Mouse (Mus musculus): ENCODE results near the gene Lsamp. TPM values are rescaled to one million over a fixed set of nuclear protein-coding genes. Genes with fewer than 3 reads are reported as not detected.

Gene Lsamp
- 0.20 and 0.24 TPM in 2 replicates for polyA plus RNA-seq (2015; fragmentation: Nextera tagmentation; extraction: Ambion mirVana)

DNA sequence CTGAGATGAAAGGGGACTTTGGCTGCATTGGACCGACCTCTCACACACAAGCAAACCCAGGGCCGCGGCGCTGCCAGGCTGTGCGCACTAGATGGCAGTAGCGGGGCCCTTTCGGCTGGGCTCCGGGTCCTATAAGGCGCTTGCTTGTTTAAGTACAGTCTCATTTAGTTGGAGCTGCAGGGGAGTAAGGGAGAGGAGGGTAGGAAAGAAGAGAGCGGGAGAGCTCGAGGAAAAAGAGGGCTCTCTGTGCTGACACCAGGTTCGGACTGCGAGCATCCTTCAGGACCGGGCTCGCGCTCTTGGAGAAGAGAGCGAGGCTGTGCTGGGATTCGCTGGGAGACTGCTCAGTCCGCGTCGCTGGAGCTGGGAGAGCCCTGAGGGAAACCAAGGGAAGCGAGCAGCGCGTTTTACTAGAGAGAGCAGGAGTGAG lies at the start of gene Lsamp:
Lsamp (plus strand) TSS at position 157 of the 430 bp plus-strand sequence.
- H3K4me1 ChIP-seq (ENCODE audit: insufficient read depth, low read depth, low read length), result peaks cover 5% of the 10 kb centered on the region; the same call in 1 of the 2 replicates
- no peak for TF ChIP-seq EP300 (IDR thresholded peaks at IDR 0.05)
- peak; percentile 69 for TF ChIP-seq CTCF (IDR thresholded peaks at IDR 0.05)
- H3K27ac ChIP-seq (ENCODE audit: low read length), result no peak within 1 kb of the TSS
- peak; percentile 69 for DNase-seq (ENCODE audit: low spot score)
- no peaks in the 10 kb centered on the region for H3K27me3 ChIP-seq (replicated peaks; ENCODE audit: insufficient read depth, low read length)
- H3K4me2 ChIP-seq (replicated peaks; ENCODE audit: low read depth, low read length), result peak within 1 kb of the TSS; percentile 68
- peak; percentile 78 for ATAC-seq
- 2% methylated on average over 24 of the region's 24 CpGs for WGBS
- no peak within 1 kb of the TSS for H3K9ac ChIP-seq (replicated peaks; ENCODE audit: low read depth)
- no peaks in the 10 kb centered on the region for H3K36me3 ChIP-seq (ENCODE audit: insufficient read depth, low read length)
- no peaks in the 10 kb centered on the region for H3K9me3 ChIP-seq (ENCODE audit: low read length)
- peak within 1 kb of the TSS; percentile 31 for H3K4me3 ChIP-seq (ENCODE audit: low read depth, low read length)

DNA sequence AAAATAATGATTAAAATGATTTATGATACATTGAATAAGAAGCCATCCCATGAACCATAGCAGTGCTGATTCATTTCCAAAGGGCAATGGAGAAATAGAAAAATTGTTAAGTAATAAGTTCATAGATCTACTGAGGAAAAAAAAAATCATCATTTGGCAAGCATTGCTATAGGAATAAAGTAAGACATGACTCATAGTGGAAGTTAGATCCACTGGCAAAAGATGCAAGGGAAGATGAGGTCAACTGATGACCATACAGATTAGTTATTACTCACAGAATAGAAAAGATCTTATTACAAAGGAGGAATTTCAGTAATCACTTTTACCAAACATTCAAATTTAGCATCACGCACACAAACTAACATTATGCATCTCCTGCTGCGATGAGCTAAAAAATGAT lies 26.5 kb upstream of the Lsamp start:
- Histone ChIP-seq H3K27ac (ENCODE audit: low read length) (no peak overlapping the region), H3K9ac (replicated peaks; ENCODE audit: low read depth) (no peak overlapping the region), H3K36me3 (ENCODE audit: insufficient read depth, low read length) (no peaks in the 10 kb centered on the region), H3K4me2 (replicated peaks; ENCODE audit: low read depth, low read length) (no peak overlapping the region), H3K4me1 (ENCODE audit: insufficient read depth, low read depth, low read length) (no peaks in the 10 kb centered on the region), H3K9me3 (ENCODE audit: low read length) (no peaks in the 10 kb centered on the region), H3K4me3 (ENCODE audit: low read depth, low read length) (no peak overlapping the region), H3K27me3 (replicated peaks; ENCODE audit: insufficient read depth, low read length) (no peaks in the 10 kb centered on the region)
- WGBS, result 87% methylated on average over 2 of the region's 2 CpGs
- TF ChIP-seq EP300 (IDR thresholded peaks at IDR 0.05) (no peak), CTCF (IDR thresholded peaks at IDR 0.05) (no peak)
- ATAC-seq (no peak), DNase-seq (ENCODE audit: low spot score) (no peak)

GRCm38 (mm10) chr16:39972712-39973111 lies 11.4 kb upstream of the Lsamp start:
- H3K9ac ChIP-seq (replicated peaks; ENCODE audit: low read depth), result no peak overlapping the region
- no peak overlapping the region for H3K27ac ChIP-seq (ENCODE audit: low read length)
- H3K4me2 ChIP-seq (replicated peaks; ENCODE audit: low read depth, low read length), result no peak overlapping the region
- H3K4me1 ChIP-seq (ENCODE audit: insufficient read depth, low read depth, low read length), result no peaks in the 10 kb centered on the region
- no peaks in the 10 kb centered on the region for H3K36me3 ChIP-seq (ENCODE audit: insufficient read depth, low read length)
- no peak overlapping the region for H3K4me3 ChIP-seq (ENCODE audit: low read depth, low read length)
- no peaks in the 10 kb centered on the region for H3K9me3 ChIP-seq (ENCODE audit: low read length)
- DNase-seq (ENCODE audit: low spot score) (peak; percentile 56), ATAC-seq (peak; percentile 68)
- TF ChIP-seq CTCF (IDR thresholded peaks at IDR 0.05), result no peak
- TF ChIP-seq EP300 (IDR thresholded peaks at IDR 0.05), result no peak
- no peaks in the 10 kb centered on the region for H3K27me3 ChIP-seq (replicated peaks; ENCODE audit: insufficient read depth, low read length)
- 33% methylated on average over 1 of the region's 1 CpGs for WGBS

- H3K9ac ChIP-seq (replicated peaks; ENCODE audit: low read depth), result no peak overlapping the region
- no peaks in the 10 kb centered on the region for H3K27me3 ChIP-seq (replicated peaks; ENCODE audit: insufficient read depth, low read length)
- H3K4me3 ChIP-seq (ENCODE audit: low read depth, low read length), result peak overlapping the region; percentile 31
- DNase-seq (ENCODE audit: low spot score) (no peak), ATAC-seq (peak; percentile 14; the same call in 1 of the 2 replicates)
- 1% methylated on average over 26 of the region's 29 CpGs for WGBS
- H3K9me3 ChIP-seq (ENCODE audit: low read length), result no peaks in the 10 kb centered on the region
- H3K27ac ChIP-seq (ENCODE audit: low read length), result no peak overlapping the region
- no peaks in the 10 kb centered on the region for H3K36me3 ChIP-seq (ENCODE audit: insufficient read depth, low read length)
- peaks cover 5% of the 10 kb centered on the region; the same call in 1 of the 2 replicates for H3K4me1 ChIP-seq (ENCODE audit: insufficient read depth, low read depth, low read length)
- H3K4me2 ChIP-seq (replicated peaks; ENCODE audit: low read depth, low read length), result peak overlapping the region; percentile 68
- TF ChIP-seq EP300 (IDR thresholded peaks at IDR 0.05) (no peak), CTCF (IDR thresholded peaks at IDR 0.05) (no peak)
These were observed 602 bp downstream of the Lsamp start for GRCm38 (mm10) chr16:39984635-39985291.

DNA sequence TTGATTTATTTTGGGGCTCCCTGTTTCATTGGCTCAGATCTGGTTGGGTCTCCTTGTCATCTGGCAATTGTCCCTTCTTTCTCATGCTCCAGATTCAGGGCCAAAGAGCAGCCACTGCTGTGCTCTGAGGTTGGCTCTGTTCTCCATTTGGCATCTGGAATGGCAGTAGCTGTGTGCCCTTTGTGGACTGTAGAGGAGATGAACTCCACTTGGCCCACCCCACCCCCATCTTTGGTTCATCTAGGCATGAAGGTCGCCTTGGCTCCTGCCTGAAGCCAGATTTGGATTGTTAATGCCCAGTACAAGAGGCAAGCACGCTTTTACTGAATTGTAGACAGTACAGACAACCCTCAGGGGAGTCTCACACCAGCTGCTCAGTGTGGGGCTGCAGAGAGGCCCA lies 4.3 kb downstream of the Lsamp start:
- TF ChIP-seq EP300 (IDR thresholded peaks at IDR 0.05), result no peak
- no peak for TF ChIP-seq CTCF (IDR thresholded peaks at IDR 0.05)
- H3K27me3 ChIP-seq (replicated peaks; ENCODE audit: insufficient read depth, low read length), result no peaks in the 10 kb centered on the region
- no peak for DNase-seq (ENCODE audit: low spot score)

GRCm38 (mm10) chr16:39994821-39995220 lies 10.7 kb downstream of the Lsamp start:
- no peaks in the 10 kb centered on the region for H3K9me3 ChIP-seq (ENCODE audit: low read length)
- H3K36me3 ChIP-seq (ENCODE audit: insufficient read depth, low read length), result no peaks in the 10 kb centered on the region
- TF ChIP-seq EP300 (IDR thresholded peaks at IDR 0.05) (no peak), CTCF (IDR thresholded peaks at IDR 0.05) (no peak)
- H3K27ac ChIP-seq (ENCODE audit: low read length), result no peak overlapping the region
- no peaks in the 10 kb centered on the region for H3K4me1 ChIP-seq (ENCODE audit: insufficient read depth, low read depth, low read length)
- no peak overlapping the region for H3K4me3 ChIP-seq (ENCODE audit: low read depth, low read length)
- H3K9ac ChIP-seq (replicated peaks; ENCODE audit: low read depth), result no peak overlapping the region
- ATAC-seq (no peak), DNase-seq (ENCODE audit: low spot score) (no peak)
- WGBS, result 89% methylated on average over 5 of the region's 5 CpGs
- no peak overlapping the region for H3K4me2 ChIP-seq (replicated peaks; ENCODE audit: low read depth, low read length)
- H3K27me3 ChIP-seq (replicated peaks; ENCODE audit: insufficient read depth, low read length), result no peaks in the 10 kb centered on the region

More for the DNA sequence above, 4.3 kb downstream of the Lsamp start:
- Histone ChIP-seq H3K27ac (ENCODE audit: low read length) (no peak overlapping the region), H3K4me3 (ENCODE audit: low read depth, low read length) (no peak overlapping the region), H3K9me3 (ENCODE audit: low read length) (no peaks in the 10 kb centered on the region), H3K9ac (replicated peaks; ENCODE audit: low read depth) (no peak overlapping the region), H3K4me1 (ENCODE audit: insufficient read depth, low read depth, low read length) (peaks cover 5% of the 10 kb centered on the region; the same call in 1 of the 2 replicates), H3K36me3 (ENCODE audit: insufficient read depth, low read length) (no peaks in the 10 kb centered on the region), H3K4me2 (replicated peaks; ENCODE audit: low read depth, low read length) (no peak overlapping the region)
- no peak for ATAC-seq
- 55% methylated on average over 2 of the region's 2 CpGs for whole genome bisulfite sequencing
